Mouse (Mus musculus) A20 (cell line): ENCODE results near the gene Prkcg.
A peak's percentile ranks its signal among the peaks of the same experiment; 100 is the strongest.

Source experiments
- DNase-seq: peaks from one replicate; pipeline ENCODE4 v3.0.0-alpha.2; 2011; ENCODE audit warnings: low read depth, low spot score

The Prkcg gene

DNA sequence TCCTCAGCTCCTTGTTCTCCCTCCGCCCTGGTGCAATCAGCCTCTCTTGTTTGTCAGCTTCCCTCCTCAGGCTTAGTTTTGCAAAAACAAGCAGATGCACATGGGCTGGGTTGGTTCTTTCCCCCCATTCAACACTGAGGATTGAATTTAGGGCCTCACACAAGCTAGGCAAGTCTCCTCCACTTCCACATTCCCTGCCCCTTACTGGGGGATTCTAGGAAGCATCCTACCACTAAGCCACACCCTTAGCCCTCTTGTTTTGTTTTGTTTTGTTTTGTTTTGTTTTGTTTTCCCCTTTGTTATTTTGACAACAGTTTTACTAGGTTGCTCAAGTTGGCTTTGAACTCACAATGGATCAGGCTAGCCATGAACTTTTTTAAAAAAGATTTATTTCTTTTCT lies 71.7 kb downstream of the Prkcg start:
- DNase-seq, result no peak

DNA sequence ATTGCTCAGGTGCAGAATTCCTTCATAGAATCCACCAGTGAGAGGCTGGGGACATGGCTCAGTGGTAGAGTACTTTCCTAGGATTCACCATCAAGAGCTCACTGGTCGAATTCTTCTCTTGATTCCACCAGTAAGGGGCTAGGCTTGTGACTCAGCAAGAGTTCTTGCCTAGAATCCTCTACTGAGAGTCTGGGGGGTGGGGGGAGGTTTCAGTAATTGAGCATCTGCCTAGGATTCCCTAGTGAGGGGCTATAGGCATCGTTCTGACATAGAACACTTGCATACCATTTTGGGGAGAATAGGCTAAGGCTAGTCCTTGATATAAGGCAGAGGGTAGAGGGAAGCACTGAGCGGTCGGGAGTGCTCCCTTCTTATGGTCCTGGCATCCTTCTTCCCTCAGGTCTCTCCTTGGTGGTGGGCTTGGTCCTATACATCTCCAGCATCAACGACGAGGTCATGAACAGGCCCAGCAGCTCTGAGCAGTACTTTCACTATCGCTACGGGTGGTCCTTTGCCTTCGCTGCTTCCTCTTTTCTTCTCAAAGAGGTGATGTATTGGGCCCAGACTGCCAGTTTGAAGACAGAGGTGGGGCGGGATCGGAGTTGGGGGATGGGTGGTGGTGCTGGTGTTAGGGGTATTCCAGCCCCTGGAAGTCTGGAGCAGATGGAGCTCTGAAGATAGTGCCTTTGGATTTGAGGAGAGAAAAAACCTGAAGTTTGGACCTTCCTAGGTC lies 76.7 kb downstream of the Prkcg start:
- peak; percentile 85 for DNase-seq

DNA sequence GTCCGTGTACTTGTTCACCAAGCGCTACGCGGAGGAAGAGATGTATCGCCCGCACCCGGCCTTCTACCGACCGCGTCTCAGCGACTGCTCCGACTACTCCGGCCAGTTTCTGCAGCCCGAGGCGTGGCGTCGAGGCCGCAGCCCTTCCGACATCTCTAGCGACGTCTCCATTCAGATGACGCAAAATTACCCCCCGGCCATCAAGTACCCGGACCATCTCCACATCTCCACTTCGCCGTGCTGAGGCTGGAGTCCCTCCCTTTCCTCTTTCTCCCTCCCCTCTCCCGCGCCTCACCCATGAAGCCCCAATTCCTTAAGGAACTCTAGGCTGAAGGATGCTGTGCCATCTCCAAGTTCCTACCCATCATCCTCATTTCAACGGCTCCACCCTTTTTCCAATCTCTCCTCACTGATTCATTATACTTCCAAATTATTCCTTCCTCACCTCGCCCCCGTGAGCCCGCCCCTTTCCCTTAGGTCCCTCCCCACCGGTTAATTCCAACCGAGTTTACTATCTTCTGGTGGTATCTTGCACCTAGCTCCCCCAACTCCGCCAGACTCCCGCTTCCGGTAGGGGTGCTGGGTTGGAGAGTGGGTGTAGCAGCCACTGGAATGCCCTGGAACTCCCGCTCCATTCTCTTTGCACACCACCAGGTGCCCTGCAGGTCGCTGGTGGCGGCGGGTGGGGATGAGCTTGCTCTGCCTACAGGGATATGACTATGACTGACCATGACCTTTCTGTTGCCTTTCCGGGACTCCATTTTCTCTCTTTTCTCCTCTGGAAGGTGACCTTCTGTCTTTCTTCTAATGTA lies 77.9 kb downstream of the Prkcg start:
- DNase-seq, result no peak

DNA sequence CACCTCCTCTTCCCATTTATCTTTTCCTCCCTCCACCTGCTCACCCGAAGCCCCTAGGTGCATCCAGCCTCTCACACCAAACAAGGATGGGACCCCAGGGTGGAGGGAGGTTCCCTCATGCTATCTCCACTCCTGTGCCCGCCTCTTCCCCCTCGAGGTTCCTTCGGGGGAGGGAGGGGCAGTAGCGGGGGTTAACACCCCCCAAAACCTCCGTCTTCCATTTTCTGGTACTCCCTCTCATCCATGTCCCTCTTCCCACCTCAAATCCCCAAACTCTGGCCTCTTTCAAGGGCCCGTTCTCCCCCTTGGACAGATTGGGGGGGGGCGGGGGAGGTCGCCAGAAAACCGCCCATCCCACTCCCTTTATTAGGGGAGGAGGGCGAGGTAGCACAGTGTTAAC lies 78.6 kb downstream of the Prkcg start:
- no peak for DNase-seq

DNA sequence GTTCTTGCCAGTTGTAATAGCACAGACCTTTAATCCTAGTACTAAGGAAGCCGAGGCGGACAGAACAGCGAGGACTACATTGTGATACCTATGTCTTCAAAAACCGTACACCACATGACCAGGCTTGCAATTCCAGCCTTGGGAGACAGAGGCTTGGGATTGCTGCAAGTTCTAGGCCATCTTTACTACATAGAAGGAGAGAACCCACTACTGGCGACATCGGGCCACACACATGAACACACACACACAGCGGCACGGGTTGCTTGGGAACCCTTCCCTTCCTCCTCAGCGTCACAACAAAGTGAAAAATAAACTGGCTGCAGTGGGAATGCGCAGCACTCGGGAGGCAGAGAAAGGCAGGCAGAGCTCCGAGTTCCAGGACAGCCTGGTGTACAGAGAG lies 79.3 kb downstream of the Prkcg start:
- DNase-seq, result no peak

DNA sequence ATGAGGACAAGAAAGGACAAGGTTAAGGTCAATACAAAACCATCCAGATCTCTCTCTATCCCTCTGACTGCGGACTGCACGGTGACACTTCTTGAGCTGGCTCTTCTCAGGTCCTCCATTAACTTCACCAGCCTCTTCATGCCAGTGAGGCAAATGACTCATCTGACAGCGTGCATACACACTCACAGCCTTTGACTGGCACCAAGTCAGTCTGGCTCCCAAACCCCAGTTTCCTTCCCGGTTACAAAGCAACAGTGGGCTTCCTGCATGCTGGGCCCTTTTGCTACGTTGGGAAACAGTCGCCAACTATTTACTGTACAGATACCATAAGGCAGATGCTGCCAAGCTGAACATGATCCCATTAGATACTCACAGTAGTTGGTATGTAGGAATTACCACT lies 80.2 kb downstream of the Prkcg start:
- no peak for DNase-seq

DNA sequence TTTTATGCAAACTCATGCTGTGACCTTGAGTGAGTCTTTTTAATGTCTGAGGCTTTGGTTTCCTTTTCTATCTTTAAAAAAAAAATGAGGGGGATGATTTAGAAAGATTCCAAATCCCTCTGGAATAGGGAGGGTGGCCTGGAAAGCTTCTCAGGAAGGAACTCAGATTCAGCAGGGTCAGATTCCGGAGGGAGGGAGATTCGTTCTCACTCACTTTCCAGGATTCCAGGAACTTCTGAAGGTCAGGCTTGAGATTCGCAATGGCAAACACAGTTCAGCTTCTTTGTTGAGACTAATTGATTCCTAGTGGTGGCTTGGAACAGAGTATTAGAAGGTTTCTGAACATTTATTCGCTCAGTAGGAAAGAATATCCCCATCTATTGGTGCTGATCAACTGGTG lies 81.4 kb downstream of the Prkcg start:
- no peak for DNase-seq

DNA sequence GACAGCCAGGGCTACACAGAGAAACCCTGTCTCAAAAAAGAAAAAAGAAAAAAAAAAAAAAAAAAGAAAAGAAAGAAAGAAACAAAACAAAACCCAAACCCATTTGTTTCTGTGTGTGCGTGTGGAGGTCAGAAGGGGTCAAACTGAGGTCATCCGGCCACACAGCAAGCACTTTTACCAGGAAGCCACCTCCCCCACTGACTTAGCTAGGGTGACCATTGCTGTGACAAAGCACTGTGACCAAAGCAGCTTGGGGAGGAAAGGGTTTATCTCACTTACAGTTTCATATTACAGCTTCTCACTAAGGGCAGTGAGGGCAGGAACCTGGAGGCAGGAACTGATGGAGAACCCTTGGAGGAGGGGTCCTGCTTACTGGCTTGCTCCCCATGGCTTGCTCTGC lies 83.4 kb downstream of the Prkcg start:
- no peak for DNase-seq

DNA sequence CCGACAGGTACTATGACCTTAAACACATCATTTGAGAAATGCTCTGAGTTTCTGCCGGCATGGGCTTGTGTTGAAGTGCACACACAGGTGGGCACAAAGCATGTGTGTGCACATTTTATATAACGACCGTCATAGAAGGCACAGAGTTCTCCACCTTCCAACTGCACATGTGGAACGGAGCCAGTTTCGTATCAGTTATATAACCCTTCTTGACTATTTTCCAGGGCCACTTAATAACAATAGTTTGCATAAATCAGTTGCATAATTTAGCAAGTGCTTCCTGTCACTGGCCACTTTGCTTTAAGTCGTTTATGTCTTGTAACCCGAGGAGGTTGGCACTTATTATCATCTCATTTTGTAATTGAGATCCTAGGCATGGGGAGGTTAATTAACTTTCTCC lies 84.8 kb downstream of the Prkcg start:
- DNase-seq, result no peak

DNA sequence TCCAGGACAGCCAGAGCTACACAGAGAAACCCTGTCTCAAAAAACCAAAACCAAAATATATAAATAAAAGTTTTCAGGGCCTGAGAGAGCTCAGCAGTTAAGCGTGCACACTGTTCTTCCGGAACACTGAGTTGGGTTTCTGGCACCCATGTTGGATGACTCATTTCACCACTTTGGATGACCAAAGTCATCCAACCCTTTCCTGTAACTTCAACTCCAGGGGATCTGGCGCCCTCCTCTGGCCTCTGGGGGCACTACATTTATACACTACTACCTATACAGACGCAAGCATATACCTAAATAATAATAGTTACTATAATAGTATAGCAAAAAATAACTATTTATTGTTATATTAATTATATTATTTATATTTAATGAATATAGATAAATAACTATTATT lies 87.9 kb downstream of the Prkcg start:
- DNase-seq, result peak; percentile 80
